Mouse (Mus musculus): ENCODE measurements around the gene Olfr654.

The Olfr654 gene

DNA sequence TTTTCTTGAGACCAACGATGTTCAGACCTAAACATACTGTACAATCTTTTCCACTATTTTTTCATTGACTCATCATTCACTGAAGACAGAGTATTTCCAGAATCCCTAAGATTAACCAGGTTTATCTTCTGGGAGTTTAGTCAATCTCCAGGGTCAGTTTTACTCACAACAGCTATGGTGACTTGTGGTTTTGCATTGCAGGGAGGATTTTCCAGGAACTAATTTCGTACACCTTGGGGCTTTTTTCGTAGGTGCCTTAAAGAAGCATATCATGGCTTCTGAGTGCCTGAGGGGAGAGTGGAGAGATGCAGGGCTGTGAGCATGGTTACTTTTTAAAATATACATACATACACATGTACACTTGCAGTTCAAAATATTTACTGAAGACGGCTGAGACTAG lies at the start of gene Olfr654:
Gene Olfr654, plus strand, starts transcription at position 301 of the 400 bp plus-strand sequence.
- DNase-seq (ENCODE audit: low spot score in 2 of 2), result no peak

DNA sequence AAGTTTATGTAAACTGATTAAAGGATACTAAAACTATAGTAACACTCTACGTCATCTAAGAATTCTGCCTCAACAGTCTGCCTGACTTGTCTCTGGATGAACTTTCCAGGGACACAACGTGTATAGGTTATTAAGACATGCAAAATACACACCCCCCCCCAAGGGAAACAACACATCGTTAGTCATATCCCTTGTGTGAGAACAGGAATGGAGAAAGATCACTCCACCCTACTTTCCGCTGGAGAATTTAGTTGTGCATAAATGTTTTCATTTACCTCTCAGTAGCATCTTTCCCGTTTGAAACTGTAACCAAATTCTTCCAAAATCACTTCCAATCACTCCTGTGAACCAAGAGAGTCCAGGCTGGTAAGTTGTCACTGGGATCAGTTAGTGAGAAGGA lies 37.0 kb upstream of the Olfr654 start, which contains the start of gene Olfr651:
Gene Olfr651, plus strand, starts transcription at position 301 of the 400 bp plus-strand sequence.
- no peak for DNase-seq (ENCODE audit: low spot score in 2 of 2)

DNA sequence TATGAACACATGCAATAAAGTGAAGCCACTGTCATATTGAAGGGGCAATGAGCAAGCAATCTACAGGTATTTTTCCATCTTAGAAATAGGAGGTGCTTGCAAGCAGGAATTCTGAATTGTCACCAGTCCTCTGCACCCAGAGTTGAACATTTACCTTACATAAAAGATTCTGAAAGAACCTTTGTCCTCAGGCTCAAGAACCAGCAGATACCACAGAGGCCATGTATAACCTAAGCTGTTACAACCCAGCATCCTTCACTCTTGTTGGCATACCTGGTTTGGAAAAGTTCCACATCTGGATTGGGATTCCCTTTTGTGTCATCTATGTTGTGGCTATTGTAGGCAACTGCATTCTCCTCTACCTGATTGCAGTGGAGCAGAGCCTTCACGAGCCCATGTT lies 34.1 kb upstream of the Olfr654 start:
- DNase-seq (ENCODE audit: low spot score in 2 of 2), result no peak

DNA sequence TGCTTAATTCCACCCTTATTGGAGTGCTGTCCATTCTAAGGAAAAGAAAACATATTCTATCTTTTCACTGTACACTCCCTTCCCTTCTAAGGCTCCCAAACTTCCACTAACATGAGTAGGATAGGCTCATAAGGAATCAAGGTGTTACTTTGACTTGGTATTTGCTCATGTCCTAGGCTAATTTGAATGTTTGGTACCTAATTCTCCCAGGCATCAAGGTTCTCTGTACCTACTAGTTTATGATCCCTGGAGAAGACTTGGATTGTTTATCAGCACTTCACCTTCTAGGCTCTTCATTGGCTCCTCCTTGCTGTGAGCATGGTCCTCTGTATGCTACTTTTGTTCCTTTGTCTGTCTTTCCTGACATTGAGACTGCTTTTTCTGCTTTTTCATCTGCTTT lies 26.2 kb upstream of the Olfr654 start, which contains the start of gene Olfr652:
Gene Olfr652, plus strand, starts transcription at position 301 of the 400 bp plus-strand sequence.
- DNase-seq (ENCODE audit: low spot score in 2 of 2), result no peak

DNA sequence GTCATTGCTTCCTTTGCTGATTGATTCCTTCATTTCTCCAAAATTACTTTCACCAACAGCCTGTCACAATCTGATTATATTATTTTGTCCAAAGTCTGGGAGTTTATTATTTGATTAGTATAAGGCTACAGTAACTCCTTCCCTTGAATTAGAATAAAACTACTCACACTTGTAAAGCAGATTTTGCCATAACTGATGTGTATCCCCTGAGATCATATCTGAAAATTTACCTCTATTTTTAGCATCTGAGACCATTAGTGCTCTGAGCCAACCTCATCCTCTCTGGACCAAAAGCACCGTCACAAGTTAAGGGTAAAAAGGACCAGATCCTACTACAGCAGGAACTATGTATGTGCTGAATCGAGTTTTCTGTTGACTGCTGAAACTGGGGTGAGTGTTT lies 9.8 kb upstream of the Olfr654 start, which contains the start of gene Olfr653:
Gene Olfr653, plus strand, starts transcription at position 301 of the 400 bp plus-strand sequence.
- DNase-seq (ENCODE audit: low spot score in 2 of 2), result no peak

DNA sequence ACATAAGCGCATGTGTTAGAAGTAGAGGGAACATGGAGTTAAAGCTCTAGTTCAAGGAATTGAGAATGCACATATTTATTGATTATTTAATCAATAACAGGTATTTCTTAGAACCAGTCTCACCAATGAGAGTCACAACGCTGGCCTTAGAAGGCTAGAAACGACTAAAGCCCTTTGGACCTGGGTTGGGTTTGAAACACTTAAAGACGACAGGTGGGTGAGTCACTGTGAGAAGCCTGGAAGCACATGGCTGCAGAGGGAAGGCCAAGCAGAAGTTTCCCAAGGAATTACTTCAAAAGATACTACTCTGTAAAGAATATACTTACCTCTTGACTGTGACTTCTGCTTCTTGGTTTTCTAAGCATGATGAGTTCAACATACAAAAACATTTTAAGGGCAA lies 6.0 kb upstream of the Olfr654 start:
- no peak for DNase-seq (ENCODE audit: low spot score in 2 of 2)

DNA sequence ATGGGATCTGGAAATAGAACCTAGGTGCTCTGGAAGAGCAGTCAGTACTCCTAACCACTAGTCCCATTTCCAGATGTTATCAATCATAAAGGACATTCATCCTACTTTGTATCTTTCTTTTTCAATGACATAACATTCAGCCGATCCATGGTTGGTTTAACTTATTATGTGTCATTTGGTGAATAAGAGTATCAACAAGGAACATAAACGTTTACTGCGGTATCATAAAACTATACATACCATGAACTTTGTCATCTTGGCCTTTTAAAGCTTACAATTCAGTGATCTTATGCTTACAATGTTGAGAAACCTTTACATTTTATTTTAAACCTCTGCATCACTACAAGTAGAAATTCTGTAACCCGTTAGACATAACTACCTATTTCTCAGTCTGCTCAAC lies 5.4 kb upstream of the Olfr654 start:
- DNase-seq (ENCODE audit: low spot score in 2 of 2), result no peak

DNA sequence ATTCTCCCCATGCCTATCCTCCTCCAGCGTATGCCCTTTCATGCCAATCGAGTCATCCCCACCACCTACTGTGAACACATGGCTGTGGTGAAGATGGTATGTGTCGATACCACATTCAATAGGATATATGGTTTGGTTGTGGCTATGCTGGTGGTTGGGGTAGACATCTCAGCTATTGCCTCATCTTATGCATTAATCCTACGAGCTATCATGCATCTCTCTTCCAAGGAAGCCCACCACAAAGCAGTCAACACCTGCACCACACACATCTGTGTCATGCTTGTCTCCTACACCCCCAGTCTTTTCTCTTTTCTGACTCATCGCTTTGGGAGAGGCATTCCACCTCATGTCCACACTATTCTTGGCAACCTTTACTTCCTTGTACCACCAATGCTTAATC lies 1.4 kb downstream of the Olfr654 start:
- DNase-seq (ENCODE audit: low spot score in 2 of 2), result no peak

DNA sequence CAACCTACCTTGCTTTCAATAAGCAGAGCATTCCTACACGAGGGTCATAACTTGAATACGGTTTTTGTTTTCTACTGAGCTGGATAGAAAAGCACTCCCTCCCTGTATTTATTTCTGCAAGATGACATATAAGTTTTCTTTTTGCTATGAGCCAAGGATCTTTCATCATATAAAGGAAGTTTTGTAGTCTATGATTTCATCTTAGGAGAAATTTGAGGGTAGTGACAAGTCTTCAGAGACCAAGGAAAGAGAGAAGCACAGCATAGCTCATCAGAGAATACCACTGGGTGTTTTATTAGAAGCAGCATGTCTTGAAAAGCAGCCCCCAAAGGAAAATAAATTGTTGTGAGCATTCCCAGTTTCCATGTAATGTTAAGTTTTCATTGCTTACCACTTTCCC lies 14.9 kb downstream of the Olfr654 start, which contains the start of gene Olfr655:
Gene Olfr655, minus strand, starts transcription at position 101 of the 400 bp plus-strand sequence.
- no peak for DNase-seq (ENCODE audit: low spot score in 2 of 2)

DNA sequence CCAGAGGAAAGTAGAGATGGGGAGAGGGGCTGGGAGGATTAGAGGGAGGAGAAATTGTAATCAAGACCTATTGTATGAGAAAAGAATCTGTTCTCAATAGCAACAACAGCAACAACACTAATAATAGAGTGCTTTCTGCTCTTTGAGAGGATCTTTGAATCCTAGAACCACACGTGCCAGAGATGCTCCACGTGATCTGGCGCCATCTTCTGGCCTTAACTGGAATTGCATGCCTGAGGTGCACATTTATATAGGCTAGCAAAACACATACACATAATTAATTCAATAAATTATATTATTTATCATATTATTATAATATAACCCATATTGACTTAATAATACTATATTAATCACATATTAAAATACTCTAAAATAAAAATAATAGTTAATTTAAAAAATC lies 16.3 kb downstream of the Olfr654 start:
- no peak for DNase-seq (ENCODE audit: low spot score in 2 of 2)

DNA sequence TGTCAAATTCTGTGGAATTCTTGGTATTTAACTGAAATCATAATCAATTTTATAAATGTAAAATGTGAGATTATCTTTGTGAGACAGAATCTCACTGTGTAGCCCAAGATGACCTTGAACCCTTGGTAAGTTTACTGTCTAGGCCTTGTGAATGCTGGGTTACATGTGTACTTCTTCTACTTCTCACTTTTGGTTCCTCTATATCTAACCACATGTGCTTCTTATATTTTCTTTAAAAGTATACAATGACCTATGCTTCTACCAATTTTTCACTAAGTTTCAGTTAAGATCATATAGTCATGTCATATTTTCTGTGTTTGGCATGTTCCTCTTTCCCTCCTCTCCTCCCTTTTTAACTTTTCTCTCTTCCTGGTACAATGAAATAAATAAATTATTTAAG lies 17.9 kb downstream of the Olfr654 start:
- DNase-seq (ENCODE audit: low spot score in 2 of 2), result no peak

DNA sequence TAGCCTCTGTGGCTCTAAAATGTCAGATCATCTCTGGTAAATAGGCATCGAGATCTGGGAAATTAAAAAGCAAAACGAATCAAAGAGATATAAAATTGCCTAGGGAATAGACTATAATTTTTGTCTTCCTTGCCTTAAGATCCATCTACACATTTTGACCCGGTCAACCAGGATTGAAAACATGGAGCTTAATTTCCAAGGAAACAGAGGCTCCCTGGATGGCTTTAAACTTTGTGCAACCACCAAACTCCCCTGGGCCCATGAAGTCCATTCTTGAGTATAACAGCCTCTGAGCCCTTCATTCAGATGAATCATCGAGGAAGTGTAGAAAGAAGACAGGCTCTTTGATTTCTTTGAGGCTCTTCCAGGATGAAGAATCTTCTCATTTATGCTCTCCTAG lies 26.8 kb downstream of the Olfr654 start, which contains the start of gene Olfr656:
Gene Olfr656, plus strand, starts transcription at position 301 of the 400 bp plus-strand sequence.
- DNase-seq (ENCODE audit: low spot score in 2 of 2), result no peak

DNA sequence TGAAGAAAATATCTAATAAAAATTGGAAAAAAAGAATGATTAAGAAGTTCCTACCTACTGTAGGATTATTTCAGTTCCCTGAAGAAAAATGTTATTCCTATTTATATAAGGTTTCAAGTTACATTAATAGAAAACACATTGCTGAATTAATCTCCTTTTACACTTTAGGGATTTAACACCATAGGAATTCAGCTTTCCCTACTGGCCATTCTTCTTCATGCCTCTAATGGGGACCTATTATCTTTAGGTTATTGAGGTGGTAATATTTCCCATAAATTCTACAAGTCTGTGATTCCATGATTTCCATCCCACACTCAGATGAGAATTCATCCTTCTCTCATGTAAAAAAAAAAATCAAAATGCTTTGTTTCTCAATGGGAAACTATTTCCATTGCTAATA lies 37.7 kb downstream of the Olfr654 start, which contains the start of gene Olfr657:
Gene Olfr657, plus strand, starts transcription at position 301 of the 400 bp plus-strand sequence.
- DNase-seq (ENCODE audit: low spot score in 2 of 2), result no peak

All from heart, adult 9 months (tissue).